In the genomic region with DNA sequence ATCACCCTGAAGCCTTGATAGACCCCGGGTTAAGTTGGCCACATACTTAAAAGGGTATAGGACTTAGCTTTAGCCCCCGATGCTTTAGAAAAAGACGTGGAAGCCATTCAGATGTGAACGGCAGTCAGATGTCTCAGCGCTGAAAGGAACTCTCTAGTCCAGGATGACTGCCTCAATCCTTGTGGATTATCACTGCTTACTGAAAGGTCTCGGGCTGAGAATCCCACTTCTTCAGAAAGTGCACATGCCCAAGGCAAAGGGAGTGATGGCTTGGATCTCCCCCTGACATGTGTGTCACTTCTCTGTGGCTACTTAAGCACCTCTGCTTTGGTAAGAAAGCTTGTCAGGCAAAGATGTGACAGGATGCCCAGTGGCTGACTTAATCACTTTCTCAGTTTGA, we compare ENCODE assay signal across 25 mouse cellular contexts.
"Had no signal": no experiment of that assay in that cellular context is flagged by ENCODE, and none has a peak within 500 bp of the region (broad histone marks: within the 10 kb centered on the region; RNA-seq: fewer than 3 reads in every experiment).

No protein-coding gene starts in this region.

- ATAC-seq: hindbrain, postnatal 0 days; intestine, embryonic 16.5 days had no signal

- H3K9ac ChIP-seq: heart, embryonic 13.5 days; heart, embryonic 15.5 days; hindbrain, embryonic 13.5 days; hindbrain, embryonic 15.5 days; kidney, embryonic 15.5 days; limb, embryonic 13.5 days; limb, embryonic 15.5 days had no signal

- H3K4me3 ChIP-seq: gastrocnemius, adult 2 months; heart, embryonic 10.5 days; heart, embryonic 13.5 days; heart, embryonic 15.5 days; hindbrain, embryonic 13.5 days; hindbrain, embryonic 15.5 days; kidney, embryonic 15.5 days; limb, embryonic 13.5 days; limb, embryonic 15.5 days had no signal

- H3K4me1 ChIP-seq: heart, embryonic 15.5 days; kidney, embryonic 15.5 days had no signal

- H3K4me2 ChIP-seq: heart, embryonic 13.5 days; heart, embryonic 15.5 days; hindbrain, embryonic 13.5 days; hindbrain, embryonic 15.5 days; kidney, embryonic 15.5 days; limb, embryonic 13.5 days; limb, embryonic 15.5 days had no signal

- H3K27ac ChIP-seq: gastrocnemius, adult 2 months; heart, embryonic 10.5 days; heart, embryonic 13.5 days; heart, embryonic 15.5 days; hindbrain, embryonic 13.5 days; hindbrain, embryonic 15.5 days; hindbrain, postnatal 0 days; kidney, embryonic 15.5 days; kidney, postnatal 0 days; limb, embryonic 13.5 days; limb, embryonic 15.5 days had no signal

- H3K36me3 ChIP-seq: heart, embryonic 10.5 days; heart, embryonic 13.5 days; heart, embryonic 15.5 days; hindbrain, embryonic 13.5 days; hindbrain, embryonic 15.5 days; kidney, embryonic 15.5 days; limb, embryonic 13.5 days; limb, embryonic 15.5 days had no signal

- H3K9me3 ChIP-seq: heart, embryonic 10.5 days; heart, embryonic 13.5 days; heart, embryonic 15.5 days; hindbrain, embryonic 13.5 days; hindbrain, embryonic 15.5 days; kidney, embryonic 15.5 days; limb, embryonic 13.5 days; limb, embryonic 15.5 days had no signal

- DNase-seq: gastrocnemius, adult 2 months; gastrocnemius, postnatal 10 days; gastrocnemius, postnatal 36 days; heart, adult 18-20 months; heart, postnatal 14 days; heart, postnatal 36 days; kidney, adult 11 months; kidney, adult 2 months; kidney, adult 9 months; kidney, postnatal 14 days; kidney, postnatal 36 days; layer of hippocampus, adult 9-11 months; layer of hippocampus, postnatal 36 days; left cerebral cortex, postnatal 4 days had no signal

- H3K27me3 ChIP-seq: heart, embryonic 13.5 days; heart, embryonic 15.5 days; hindbrain, embryonic 13.5 days; hindbrain, embryonic 15.5 days; kidney, embryonic 15.5 days; limb, embryonic 13.5 days; limb, embryonic 15.5 days had no signal
